Mouse (Mus musculus): Measurements from ENCODE around the gene Pou4f2.

- TF ChIP-seq POLR2A (IDR thresholded peaks at IDR 0.05; ENCODE audit: insufficient read depth, low read depth, low read length): no peak
- TF ChIP-seq CTCF (IDR thresholded peaks at IDR 0.05; ENCODE audit: insufficient read depth, low read depth, low read length): no peak
Observed at GRCm38 (mm10) chr8:78427769-78428130, 8.7 kb downstream of the Pou4f2 start.
